Mouse (Mus musculus): ENCODE results near the gene Sfswap. TPM values are rescaled to one million over a fixed set of nuclear protein-coding genes. Genes with fewer than 3 reads are reported as not detected.

The Sfswap gene
- total RNA-seq, 1 experiment from 2014 or later: 70.6 TPM

DNA sequence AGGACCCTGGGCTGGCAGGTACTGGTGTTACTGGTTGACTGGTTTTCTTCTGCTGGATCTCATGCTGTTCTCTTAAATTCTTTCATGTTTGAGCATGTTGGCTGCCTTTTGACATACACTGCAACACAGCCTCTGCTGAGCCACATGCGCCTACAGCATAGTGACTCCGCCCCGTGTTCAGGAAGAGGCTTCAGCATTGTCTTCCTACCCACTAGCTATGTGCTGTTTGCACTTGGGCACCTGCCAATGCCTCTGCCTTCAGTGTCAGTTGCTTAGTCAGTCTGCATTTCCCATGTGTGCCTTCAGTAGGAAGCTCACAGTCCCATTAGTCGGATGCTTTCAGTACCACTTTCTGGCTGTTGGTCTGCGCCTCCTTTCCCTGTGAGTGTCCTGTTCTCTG lies 23.7 kb downstream of the Sfswap start:
- peak; percentile 42; the same call in 1 of the 2 replicates for ATAC-seq (replicated peaks; ENCODE audit: low read depth, poor library complexity, severe bottlenecking)

DNA sequence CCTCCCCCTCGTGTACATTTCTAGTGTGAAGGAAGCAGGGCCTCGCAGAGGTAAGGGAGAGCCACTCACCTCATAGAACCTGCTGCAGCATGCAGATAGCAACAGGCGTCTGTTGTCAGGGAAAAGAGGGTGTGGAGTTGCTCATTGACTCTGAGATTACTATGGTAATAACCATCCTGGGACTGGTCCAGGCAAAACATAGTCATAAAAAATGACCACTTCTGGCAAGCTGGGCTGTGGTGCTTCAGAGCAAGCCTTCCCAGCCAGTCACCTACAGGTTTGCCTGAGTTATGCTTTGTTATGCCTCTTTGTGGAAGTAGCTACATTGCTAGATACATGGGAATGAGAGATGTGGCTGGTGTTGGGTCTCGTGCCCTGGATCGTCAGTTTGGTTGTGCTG lies 26.1 kb downstream of the Sfswap start:
- no peak for ATAC-seq (replicated peaks; ENCODE audit: low read depth, poor library complexity, severe bottlenecking)

DNA sequence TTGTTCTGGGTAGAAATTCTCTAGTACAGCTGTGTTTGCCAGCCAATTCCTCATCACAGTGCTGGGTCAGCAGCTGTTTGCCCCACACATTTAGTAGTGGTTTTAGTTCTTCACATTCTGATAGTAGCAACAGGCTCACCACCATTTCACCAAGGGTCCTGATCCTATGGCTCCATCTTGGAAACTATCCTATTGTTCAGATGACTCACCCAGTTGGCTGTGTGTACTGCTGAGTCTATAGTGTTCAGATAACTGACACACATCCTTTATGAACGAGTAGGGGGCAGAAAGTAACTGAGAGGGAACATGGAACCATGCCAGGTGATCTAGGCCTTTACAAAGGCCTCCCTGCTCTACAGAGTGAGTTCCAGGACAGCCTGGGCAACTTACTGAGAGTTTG lies 28.6 kb downstream of the Sfswap start:
- ATAC-seq (replicated peaks; ENCODE audit: low read depth, poor library complexity, severe bottlenecking): no peak

DNA sequence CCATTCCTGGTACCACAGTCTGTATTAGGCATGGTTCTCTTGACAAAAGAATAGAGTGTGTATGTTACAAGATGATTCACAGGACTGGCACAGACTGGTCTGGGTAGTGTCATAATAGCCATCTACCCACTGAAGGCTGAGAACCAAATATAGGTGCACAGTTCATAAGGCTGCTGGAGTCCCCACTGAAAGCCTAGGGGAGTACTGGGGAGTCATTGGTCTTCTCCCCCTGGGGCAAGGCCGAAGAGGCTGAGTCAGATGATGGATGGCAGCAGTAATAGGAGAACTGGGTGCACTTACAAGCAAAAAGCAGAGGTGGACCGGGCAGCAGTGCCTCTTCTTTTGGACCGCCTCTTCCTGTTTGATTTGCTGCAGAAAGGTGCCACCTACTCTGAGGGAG lies 32.7 kb downstream of the Sfswap start:
- no peak for ATAC-seq (replicated peaks; ENCODE audit: low read depth, poor library complexity, severe bottlenecking)

DNA sequence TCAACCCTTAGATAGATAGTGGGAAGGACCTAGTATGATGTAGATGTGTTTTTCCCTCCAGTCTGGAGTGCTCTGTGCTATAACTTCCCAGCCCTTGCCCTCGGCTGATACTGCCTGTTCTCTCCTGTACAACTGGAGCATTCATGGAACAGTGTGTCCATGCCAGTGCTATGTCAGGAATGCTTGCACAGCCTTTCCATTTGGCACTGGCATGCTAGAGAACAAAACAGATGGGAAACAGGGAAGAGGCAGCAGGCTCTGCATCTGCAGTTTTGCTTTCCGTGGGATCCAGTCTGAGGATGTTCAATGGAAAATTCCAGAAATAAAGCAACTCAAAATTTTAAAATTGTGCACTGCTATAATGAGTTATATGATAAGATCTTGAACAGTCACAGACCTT lies 33.5 kb downstream of the Sfswap start:
- ATAC-seq (replicated peaks; ENCODE audit: low read depth, poor library complexity, severe bottlenecking): no peak

DNA sequence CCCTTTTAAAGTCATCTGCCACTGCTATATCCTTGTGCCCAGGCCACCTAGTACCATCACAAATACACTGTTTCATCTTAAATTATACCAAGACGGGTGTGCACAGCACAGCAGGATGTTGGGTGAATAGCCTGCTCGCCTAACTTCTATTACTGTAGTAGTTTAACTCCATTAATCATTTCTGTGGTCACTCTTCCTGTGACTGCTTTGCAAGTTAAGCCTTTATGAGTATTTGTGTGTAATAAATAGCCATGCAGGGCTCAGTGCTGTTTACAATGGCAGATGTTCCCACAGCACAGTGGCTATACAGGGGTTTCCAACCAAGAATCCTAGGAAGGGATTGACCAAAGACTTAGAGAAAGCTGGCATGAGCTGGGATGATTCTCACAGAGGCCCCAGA lies 34.0 kb downstream of the Sfswap start:
- ATAC-seq (replicated peaks; ENCODE audit: low read depth, poor library complexity, severe bottlenecking): no peak

DNA sequence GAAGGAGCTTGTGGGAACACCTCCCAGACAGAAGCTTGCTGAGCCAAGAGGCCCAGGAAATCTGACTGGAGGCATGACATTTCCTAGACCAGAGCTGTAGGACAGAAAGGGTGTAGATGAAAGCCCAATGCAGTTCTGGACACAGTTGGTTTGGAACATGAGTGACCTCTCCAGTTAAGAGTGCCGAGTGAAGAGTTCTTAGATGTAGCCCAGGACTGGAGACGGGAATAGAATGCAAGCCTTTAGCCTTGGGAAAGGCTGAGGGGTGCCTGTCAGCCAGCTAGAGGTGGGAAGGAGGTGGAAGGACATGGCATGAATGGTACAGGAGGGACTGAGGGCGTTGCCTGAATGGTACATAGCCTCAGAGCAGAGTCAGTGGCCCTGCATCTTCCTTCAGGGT lies 34.4 kb downstream of the Sfswap start:
- no peak for ATAC-seq (replicated peaks; ENCODE audit: low read depth, poor library complexity, severe bottlenecking)

DNA sequence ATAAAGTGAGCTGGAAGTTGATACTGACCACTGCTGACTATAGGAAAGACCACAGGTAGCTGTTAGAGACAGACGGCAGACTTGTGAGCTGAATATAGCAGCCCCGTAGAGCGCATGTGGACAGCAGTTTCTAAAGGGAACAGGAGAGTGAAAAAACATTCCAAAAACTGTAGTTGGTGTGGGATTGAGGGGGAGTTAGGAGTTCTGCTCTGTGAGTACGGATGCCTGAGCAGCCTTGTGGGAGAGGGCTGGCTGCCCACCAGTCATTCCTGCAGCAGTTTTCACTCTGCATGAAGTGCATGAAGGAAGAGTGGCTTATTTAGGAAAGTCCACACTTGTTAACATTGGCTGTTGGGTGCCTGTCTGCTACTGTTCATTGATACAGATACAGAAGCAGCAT lies 37.8 kb downstream of the Sfswap start:
- ATAC-seq (replicated peaks; ENCODE audit: low read depth, poor library complexity, severe bottlenecking): no peak

DNA sequence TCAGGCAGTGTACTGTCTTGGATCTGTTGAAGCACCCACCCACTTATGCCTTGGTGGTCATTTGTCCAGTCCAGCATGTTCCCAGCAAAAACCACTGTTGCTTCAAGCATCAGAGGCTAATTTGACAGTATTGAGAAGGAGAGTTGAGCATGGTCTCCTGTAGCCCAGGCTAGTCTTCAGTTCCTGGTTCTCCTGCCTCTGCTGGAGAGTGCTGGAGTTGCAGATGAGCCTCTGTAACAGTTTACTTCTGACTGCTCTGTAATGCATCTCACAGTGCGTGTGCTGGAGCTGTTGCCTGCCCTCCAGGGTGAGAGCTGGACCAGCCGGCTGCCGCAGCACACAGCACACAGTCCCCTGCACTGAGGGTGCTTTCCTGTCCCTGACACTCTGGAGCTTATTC lies 41.2 kb downstream of the Sfswap start:
- peak; percentile 69; the same call in 1 of the 2 replicates for ATAC-seq (replicated peaks; ENCODE audit: low read depth, poor library complexity, severe bottlenecking)

DNA sequence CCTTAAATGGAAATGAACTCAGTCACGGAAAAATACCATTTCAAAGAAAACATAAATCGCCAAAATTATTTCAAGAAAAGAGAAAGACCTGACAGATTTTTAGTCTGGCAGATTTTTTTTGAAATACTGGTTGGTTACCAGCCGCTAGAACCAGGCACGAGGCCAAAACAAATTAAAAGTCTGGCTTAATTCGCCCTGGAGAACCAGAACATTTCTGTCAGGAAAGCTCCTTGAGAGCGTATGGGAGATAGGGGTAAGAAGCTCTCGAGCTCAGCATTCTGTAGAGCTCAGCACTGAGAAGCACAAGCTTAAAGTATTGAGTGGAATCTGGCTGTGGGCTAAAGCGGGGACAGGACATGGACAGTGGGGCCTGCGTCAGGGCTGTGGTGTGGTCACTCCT lies 44.8 kb downstream of the Sfswap start:
- no peak for ATAC-seq (replicated peaks; ENCODE audit: low read depth, poor library complexity, severe bottlenecking)

DNA sequence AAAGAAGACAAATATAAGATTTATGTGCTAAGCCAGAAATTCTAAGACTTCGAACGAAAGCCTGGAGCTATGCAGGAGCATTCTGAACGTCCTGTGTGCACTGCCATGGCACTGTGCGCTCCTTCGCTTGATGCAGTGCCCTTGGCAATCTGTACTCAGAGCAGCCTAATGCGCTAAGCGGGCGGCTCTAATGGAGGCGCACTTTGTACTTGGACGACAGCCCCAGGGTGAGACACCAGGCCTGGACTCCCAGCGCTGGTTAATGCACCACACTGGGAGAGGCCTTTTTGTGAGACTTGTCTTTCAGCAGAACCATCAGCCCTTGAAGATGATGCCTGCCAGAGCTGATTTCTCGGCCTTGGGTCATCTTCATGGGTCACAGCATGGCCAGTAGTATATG lies 48.7 kb downstream of the Sfswap start:
- no peak for ATAC-seq (replicated peaks; ENCODE audit: low read depth, poor library complexity, severe bottlenecking)

DNA sequence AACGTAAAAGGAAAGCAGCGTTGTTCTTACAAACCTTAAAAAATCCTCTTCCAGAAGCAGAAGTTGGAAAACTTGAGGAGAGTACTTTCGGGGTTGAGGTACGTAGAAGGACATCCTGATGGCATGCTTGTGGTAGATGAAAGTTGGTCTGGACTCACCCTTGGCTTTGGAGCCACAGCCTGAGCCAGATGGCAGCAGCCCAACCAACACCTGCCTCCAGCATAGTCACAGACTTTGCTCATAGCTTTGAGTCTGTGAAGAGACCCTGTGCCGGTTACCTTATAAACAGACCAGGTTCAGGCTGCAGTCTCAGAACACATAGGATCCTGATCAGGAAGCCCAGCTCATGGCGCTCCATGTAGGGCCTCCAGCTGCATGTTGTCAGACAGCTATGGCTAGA lies 49.8 kb downstream of the Sfswap start:
- no peak for ATAC-seq (replicated peaks; ENCODE audit: low read depth, poor library complexity, severe bottlenecking)

DNA sequence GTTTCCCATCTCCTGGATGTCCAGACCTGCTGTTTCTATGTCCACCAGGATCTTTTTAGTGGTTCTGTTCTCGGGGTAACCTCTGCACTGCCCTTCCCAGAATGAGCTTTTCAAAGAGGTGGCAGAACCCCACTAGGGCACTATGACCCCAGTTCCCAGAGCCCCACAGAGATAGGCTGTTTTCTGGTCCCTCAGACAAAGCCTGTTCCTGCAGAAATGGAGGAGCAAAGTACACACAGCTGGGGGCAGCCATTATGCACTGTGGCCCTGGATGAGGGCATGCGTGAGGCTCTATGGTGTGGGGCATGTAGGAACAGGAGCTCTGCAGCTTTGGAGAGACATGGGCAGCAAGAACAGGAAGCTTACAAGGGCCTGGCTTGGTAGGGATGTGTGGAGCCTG lies 51.0 kb downstream of the Sfswap start:
- no peak for ATAC-seq (replicated peaks; ENCODE audit: low read depth, poor library complexity, severe bottlenecking)

DNA sequence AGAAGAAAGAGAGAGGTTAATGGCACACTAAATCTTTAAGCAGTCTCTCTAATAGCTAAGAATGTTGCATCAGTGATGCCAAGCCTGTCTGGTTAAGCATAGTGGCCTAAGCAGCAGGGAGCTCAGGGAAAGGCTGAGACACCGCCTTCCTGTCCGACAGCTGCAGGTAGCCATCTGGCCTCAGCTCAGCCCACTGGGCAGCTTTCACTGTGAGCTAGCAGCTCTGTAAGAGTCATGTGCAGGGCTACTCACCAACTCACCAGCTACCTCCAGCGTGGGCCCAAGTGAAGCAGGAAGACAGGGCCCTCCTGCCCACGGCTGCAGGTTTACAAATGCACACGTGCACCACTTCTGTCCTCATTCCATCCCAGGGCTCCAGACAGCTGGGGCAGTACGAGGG lies 52.6 kb downstream of the Sfswap start:
- no peak for ATAC-seq (replicated peaks; ENCODE audit: low read depth, poor library complexity, severe bottlenecking)

DNA sequence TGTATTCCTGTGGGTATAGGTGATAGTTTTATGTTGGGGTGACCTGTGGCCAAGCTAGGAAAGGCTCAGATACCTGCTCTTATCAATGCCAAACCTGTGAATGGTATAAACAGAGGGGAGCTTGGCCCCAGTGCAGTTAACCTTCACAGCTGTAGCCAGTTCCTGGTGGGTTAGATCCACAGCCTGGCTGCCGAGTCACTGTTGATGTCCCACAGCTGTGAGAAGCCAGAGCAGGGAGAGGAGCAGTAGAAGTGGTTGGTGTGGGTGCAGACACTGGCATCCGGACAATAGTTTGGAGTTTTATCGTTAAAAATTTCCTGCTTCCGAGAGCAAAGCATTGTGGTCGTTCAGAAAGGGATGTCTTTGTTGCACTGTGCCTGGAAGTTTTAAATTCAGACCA lies 57.6 kb downstream of the Sfswap start:
- no peak for ATAC-seq (replicated peaks; ENCODE audit: low read depth, poor library complexity, severe bottlenecking)

DNA sequence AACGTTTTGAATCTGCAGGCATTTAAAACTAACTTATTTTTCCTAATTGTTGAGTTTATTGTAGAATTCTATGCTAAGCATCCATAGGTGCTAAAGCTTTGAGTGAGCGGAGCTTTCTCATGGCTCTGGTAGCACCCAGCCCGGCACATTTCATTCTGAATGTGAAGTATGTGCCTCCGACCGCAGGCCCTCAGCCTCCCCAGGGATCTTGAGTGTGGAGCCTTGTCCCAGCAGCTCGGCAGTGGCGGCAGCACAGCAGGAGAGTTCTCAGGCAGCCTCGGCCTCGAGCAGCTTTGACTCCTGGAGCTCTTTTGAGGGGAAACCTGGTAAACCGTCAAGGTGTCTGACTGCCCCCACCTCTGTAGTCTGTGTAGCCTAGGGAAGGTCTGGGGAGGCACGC lies 58.3 kb downstream of the Sfswap start:
- no peak for ATAC-seq (replicated peaks; ENCODE audit: low read depth, poor library complexity, severe bottlenecking)

DNA sequence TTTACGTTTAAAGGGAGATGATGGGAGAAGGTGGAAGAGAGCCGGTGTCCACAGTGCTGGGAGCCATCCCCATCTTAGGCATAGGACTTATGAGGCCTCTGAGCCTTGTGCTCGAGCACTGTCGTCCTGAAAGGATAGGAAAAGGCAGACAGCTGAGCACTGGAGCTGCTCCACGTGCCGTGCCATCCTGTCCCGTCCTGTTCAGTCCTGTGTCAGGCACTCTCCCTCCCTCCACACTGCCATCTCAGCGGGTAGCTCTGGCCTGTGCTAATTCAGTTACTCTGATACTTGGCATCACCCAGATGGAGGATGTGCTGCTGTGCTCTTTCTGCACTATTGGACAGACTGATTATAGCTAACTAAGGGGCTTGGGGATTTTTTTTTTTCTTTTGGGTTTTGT lies 61.3 kb downstream of the Sfswap start:
- no peak for ATAC-seq (replicated peaks; ENCODE audit: low read depth, poor library complexity, severe bottlenecking)

DNA sequence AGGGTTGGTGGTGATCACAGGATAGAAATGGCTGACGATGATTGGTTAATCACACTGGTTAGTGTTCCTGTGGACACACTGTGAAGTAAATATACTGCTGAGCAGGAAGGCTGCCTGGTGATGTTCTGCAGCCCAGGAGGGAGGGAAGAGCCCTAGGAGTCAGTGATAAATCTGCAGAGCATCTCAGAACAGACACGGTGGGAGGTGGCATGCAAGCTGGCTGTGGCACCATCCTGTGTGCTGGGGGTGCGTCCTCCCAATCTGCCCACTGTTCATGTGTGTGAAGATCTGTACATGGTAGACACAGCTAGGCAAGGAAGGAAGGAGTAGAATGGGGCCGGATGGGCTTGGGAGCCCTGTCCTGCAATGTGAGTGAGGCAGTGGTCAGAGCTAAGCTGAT lies 67.6 kb downstream of the Sfswap start:
- ATAC-seq (replicated peaks; ENCODE audit: low read depth, poor library complexity, severe bottlenecking): no peak

DNA sequence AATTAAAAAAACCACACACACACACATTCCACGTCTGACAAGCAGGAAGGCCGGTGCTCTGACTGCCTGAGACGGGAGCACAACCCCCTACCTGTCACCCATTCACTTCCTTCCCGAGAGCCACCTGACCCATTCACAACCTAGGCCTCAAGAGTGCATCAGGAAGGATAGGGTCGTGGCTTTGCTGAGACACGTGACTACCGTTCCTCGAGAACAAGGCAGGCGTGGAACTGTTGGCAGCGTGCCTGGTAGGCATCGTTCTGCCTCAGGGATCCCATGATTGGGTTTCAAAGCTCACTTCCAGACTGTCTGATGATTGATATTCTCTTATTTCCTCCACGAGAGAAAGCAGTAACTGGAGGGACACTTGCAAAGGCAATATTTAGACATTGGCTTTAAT lies 77.2 kb downstream of the Sfswap start:
- 0 out of 2 replicates have a peak, but pooled peaks have one; percentile 17 for ATAC-seq (replicated peaks; ENCODE audit: low read depth, poor library complexity, severe bottlenecking)

DNA sequence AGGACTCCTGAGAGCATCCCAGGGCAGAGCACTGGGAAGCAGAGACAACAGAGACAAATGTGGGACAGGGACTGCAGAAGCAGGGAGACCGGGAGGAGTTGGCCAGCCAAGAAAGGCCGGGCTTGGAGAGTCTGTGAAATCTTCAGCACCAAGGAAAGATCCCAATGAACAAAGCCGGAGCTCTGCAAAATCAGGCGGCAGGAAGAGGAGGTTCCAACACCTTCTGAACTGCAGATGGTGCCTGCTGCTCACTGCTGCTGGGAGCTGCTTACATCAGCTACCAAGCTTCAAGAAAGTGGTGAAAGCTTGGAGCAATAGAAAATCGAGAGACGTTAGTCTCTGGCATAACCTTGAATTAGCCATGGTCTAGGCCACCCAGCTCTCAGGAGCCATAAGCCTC lies 79.0 kb downstream of the Sfswap start:
- no peak for ATAC-seq (replicated peaks; ENCODE audit: low read depth, poor library complexity, severe bottlenecking)

DNA sequence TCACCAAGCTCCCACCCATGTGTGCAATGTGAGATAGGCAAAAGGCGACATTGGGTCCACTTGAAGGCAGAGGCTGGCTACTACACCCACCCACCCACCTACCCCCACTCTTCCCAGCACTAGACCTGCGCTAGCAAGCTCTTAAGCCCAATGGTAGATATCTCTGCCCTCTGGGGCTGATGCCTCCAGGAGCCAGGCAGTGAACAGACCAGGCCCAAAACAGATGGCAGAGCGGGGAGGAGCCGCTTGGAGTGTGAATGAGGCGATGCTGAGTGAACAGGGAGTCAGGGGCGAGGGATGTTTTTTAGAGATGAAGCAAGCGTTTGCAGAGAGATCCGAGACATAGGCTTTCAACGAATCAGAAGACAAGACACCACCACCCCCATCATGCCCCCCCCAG lies 79.6 kb downstream of the Sfswap start:
- no peak for ATAC-seq (replicated peaks; ENCODE audit: low read depth, poor library complexity, severe bottlenecking)

DNA sequence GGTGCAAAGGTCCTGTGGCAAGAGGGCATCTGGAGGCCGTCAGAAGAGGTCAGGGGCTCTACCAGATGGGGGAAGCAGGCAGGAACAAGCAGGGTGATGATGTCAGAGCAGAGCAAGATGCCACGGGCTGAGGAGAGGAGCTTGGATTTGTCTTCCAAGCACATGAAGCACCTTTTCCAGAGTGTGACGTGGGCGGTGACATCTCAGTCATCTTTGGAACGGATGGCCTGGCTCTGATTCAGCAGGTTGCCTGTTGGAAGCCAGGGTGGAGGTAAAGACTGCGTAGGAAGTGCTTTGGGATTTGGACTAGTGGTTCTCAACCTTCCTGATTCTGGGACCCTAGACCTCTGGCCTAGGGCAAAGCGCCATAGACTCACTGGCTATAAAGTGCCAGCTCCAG lies 80.0 kb downstream of the Sfswap start:
- ATAC-seq (replicated peaks; ENCODE audit: low read depth, poor library complexity, severe bottlenecking): no peak

DNA sequence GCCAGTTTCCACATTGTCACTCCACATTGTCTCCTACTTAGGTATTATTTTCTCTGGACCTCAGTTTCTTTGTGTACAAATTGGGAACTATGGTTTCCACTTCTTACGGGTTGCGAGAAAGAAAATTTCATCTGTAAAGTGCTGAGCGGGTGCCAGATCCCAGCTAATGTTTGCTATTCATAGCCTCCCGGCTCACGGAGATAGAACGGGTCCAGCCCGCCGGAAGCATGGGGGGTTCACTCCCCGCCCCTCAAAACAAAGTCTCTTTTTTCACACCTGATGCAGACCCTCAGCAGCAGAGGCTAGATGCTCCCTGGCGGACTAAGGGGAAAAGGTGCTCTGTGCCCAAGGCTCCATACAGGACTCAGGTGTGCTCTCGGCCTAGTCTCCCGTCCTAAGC lies 82.3 kb downstream of the Sfswap start:
- no peak for ATAC-seq (replicated peaks; ENCODE audit: low read depth, poor library complexity, severe bottlenecking)

Data from common myeloid progenitor, adult 5-6 weeks (primary cell).